Comparison of ENCODE assay signal across 18 mouse cellular contexts in the genomic region with DNA sequence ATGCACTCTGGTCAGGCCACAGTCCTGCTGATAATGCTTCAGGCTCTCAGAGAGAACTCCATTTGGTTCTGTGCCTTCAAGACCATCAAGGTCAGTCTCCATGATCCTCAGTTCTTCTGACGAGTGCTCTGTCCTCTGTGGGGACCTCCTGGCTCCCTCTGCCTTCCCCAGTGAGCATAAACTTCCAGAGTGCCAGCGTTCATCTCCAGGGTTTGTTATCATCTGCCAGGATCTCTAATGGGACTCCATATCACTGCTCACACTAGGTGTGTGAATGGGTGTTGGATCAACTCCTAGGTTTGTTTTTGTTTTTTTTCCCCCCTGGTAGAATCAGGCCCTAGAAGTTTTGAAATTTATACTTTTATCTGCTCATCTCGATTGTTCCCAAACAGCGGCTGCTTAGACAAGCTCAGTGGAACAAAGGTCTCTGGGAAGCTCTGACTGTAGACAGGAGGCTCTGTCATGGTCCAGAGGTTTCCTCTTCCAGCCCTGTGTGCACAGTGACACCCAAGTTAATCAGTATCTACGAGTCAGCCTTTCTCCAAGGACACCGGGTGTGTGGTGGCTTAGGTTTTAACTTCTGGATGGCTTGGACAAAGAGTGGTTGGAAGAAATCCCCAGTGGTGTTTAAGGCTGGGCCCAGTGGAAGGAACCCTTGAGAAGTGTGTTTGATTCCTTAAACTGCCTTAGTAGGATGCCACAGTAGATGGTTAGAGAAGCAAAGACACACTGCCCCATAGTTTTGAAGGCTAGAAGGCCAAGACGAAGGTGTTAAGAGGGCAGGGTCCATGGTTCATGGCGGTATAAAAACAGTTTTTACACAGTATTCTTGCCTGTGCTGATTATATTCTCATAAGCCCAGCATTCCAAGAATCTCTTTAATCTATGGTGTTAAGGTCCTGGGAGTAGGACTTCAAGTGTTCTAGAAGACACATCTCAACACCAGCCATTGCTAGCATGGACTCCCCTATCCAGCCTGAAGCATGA. TPM values are rescaled to one million over a fixed set of nuclear protein-coding genes. Genes with fewer than 3 reads are reported as not detected.
A peak's percentile ranks its signal among the peaks of the same experiment; 100 is the strongest.
DNase-seq lines count a peak whose midpoint lies in the region; ATAC-seq and TF ChIP-seq lines count a peak whose summit lies in the region.
"Had no signal": no experiment of that assay in that cellular context is flagged by ENCODE, and none has a peak within 500 bp of the region (broad histone marks: within the 10 kb centered on the region; RNA-seq: fewer than 3 reads in every experiment).

No protein-coding gene starts in this region.

- WGBS in kidney, embryonic 16.5 days: 56% methylated on average over 8 of the region's 8 CpGs
- WGBS in liver, embryonic 12.5 days (ENCODE audit: insufficient replicate concordance): 58% methylated on average over 8 of the region's 8 CpGs
- 69% methylated on average over 8 of the region's 8 CpGs for WGBS in stomach, postnatal 0 days
- 85% methylated on average over 8 of the region's 8 CpGs for WGBS in hindbrain, embryonic 10.5 days

- H3K9me3 ChIP-seq in kidney, embryonic 16.5 days (ENCODE audit: low read length): peaks cover 4% of the 10 kb centered on the region; the same call in 1 of the 2 replicates
- H3K9me3 ChIP-seq in liver, embryonic 12.5 days (replicated peaks): no peaks in the 10 kb centered on the region
- H3K9me3 ChIP-seq in stomach, postnatal 0 days (ENCODE audit: control insufficient read depth, low read length): no peaks in the 10 kb centered on the region
- H3K9me3 ChIP-seq in hindbrain, embryonic 10.5 days: peaks cover 19% of the 10 kb centered on the region
- H3K9me3 ChIP-seq: limb, embryonic 10.5 days; lung, embryonic 15.5 days; midbrain, embryonic 15.5 days had no signal

- H3K36me3 ChIP-seq in kidney, embryonic 16.5 days (ENCODE audit: insufficient read depth, low read length): peaks cover 10% of the 10 kb centered on the region; the same call in 1 of the 2 replicates
- no peaks in the 10 kb centered on the region for H3K36me3 ChIP-seq in liver, embryonic 12.5 days
- H3K36me3 ChIP-seq in stomach, postnatal 0 days (ENCODE audit: control insufficient read depth, insufficient read depth, low read length): no peaks in the 10 kb centered on the region
- peaks cover 68% of the 10 kb centered on the region for H3K36me3 ChIP-seq in hindbrain, embryonic 10.5 days
- H3K36me3 ChIP-seq: midbrain, embryonic 15.5 days had no signal

- H3K4me1 ChIP-seq in kidney, embryonic 16.5 days (ENCODE audit: insufficient read depth, low read length): peaks cover 47% of the 10 kb centered on the region
- H3K4me1 ChIP-seq in liver, embryonic 12.5 days: peaks cover 4% of the 10 kb centered on the region; the same call in 1 of the 2 replicates
- H3K4me1 ChIP-seq in stomach, postnatal 0 days (replicated peaks; ENCODE audit: control insufficient read depth, insufficient read depth): no peaks in the 10 kb centered on the region
- H3K4me1 ChIP-seq in hindbrain, embryonic 10.5 days (replicated peaks): peaks cover 33% of the 10 kb centered on the region
- H3K4me1 ChIP-seq: lung, embryonic 15.5 days had no signal

- ATAC-seq in kidney, embryonic 16.5 days (ENCODE audit: low FRiP score, low TSS enrichment): peak; percentile 93
- peak; percentile 80 for ATAC-seq in liver, embryonic 12.5 days
- ATAC-seq in stomach, postnatal 0 days (ENCODE audit: low FRiP score, low TSS enrichment): 0 out of 2 replicates have a peak, but pooled peaks have one; percentile 45
- ATAC-seq: forebrain, embryonic 13.5 days; midbrain, embryonic 15.5 days had no signal

- H3K27me3 ChIP-seq in kidney, embryonic 16.5 days (ENCODE audit: insufficient read depth, low read length): no peaks in the 10 kb centered on the region
- H3K27me3 ChIP-seq in liver, embryonic 12.5 days (replicated peaks): no peaks in the 10 kb centered on the region
- H3K27me3 ChIP-seq in stomach, postnatal 0 days (ENCODE audit: control insufficient read depth, insufficient read depth, low read length): no peaks in the 10 kb centered on the region
- no peaks in the 10 kb centered on the region for H3K27me3 ChIP-seq in hindbrain, embryonic 10.5 days (ENCODE audit: insufficient read depth, poor library complexity, severe bottlenecking)
- H3K27me3 ChIP-seq: forebrain, embryonic 13.5 days; lung, embryonic 15.5 days; midbrain, embryonic 15.5 days had no signal

- H3K4me3 ChIP-seq in kidney, embryonic 16.5 days (ENCODE audit: low read length): no peak overlapping the region
- no peak overlapping the region for H3K4me3 ChIP-seq in liver, embryonic 12.5 days
- no peak overlapping the region for H3K4me3 ChIP-seq in stomach, postnatal 0 days (ENCODE audit: low read depth, low read length)
- H3K4me3 ChIP-seq in hindbrain, embryonic 10.5 days: no peak overlapping the region
- H3K4me3 ChIP-seq: forebrain, embryonic 13.5 days; gastrocnemius, adult 2 months; heart, adult 2 months; limb, embryonic 10.5 days; lung, embryonic 15.5 days; midbrain, embryonic 15.5 days had no signal

- H3K4me2 ChIP-seq in kidney, embryonic 16.5 days (replicated peaks; ENCODE audit: low read depth, low read length): 0 out of 2 replicates have a peak overlapping the region, but pooled peaks have one; percentile 10
- H3K4me2 ChIP-seq in liver, embryonic 12.5 days: no peak overlapping the region
- H3K4me2 ChIP-seq in stomach, postnatal 0 days (replicated peaks; ENCODE audit: low read depth): no peak overlapping the region
- H3K4me2 ChIP-seq: forebrain, embryonic 13.5 days; lung, embryonic 15.5 days; midbrain, embryonic 15.5 days had no signal

- no peak overlapping the region for H3K9ac ChIP-seq in kidney, embryonic 16.5 days (replicated peaks; ENCODE audit: low read length)
- H3K9ac ChIP-seq in liver, embryonic 12.5 days: no peak overlapping the region
- H3K9ac ChIP-seq in stomach, postnatal 0 days (ENCODE audit: low read length): no peak overlapping the region
- H3K9ac ChIP-seq: forebrain, embryonic 13.5 days; lung, embryonic 15.5 days; midbrain, embryonic 15.5 days had no signal

- no peak for TF ChIP-seq CTCF in stomach, postnatal 0 days (IDR thresholded peaks at IDR 0.05; ENCODE audit: low read depth)

- peak overlapping the region; percentile 90 for H3K27ac ChIP-seq in kidney, embryonic 16.5 days (ENCODE audit: low read length)
- H3K27ac ChIP-seq in liver, embryonic 12.5 days: peak overlapping the region; percentile 68
- H3K27ac ChIP-seq in stomach, postnatal 0 days (replicated peaks): no peak overlapping the region
- H3K27ac ChIP-seq in hindbrain, embryonic 10.5 days: no peak overlapping the region
- H3K27ac ChIP-seq: forebrain, embryonic 13.5 days; gastrocnemius, adult 2 months; heart, adult 2 months; limb, embryonic 10.5 days; lung, embryonic 15.5 days; midbrain, embryonic 15.5 days had no signal

- DNase-seq in kidney, adult 11 months: peak; percentile 90
- DNase-seq in stomach, postnatal 0 days (ENCODE audit: low spot score): no peak
- DNase-seq in layer of hippocampus, postnatal 36 days: no peak
- no peak for DNase-seq in hindbrain, embryonic 10.5 days (ENCODE audit: low spot score)
- DNase-seq in cerebellum, adult 11 months: no peak
- DNase-seq: adrenal gland, adult 8-10 months; cerebellum, adult 8-10 months; gastrocnemius, adult 2 months; heart, adult 2 months; heart, postnatal 4 days had no signal

- no peak for TF ChIP-seq EP300 in stomach, postnatal 0 days (optimal IDR thresholded peaks at IDR 0.05)

RNA-seq across cellular contexts. Expression of gene Hunk, which starts 26.6 kb away (rescaled TPM):
- 11.3 and 12.7 TPM in 2 replicates for polyA plus RNA-seq in kidney, embryonic 16.5 days (2015; fragmentation: Nextera tagmentation; extraction: Ambion mirVana)
- polyA plus RNA-seq in liver, embryonic 12.5 days (2016; fragmentation: Nextera tagmentation; extraction: Ambion mirVana): 2.6 and 2.8 TPM in 2 replicates
- polyA plus RNA-seq in stomach, postnatal 0 days (2015; fragmentation: Nextera tagmentation; extraction: Ambion mirVana): 1.8 and 1.9 TPM in 2 replicates
- 10 to 100 TPM; 24.9 to 25.2 TPM for total RNA-seq in layer of hippocampus, postnatal 36 days (2021)
- polyA plus RNA-seq in hindbrain, embryonic 10.5 days (2016; fragmentation: Nextera tagmentation; extraction: Ambion mirVana): 12.7 and 14.4 TPM in 2 replicates
- total RNA-seq: megakaryocyte progenitor cell, adult 5-6 weeks; MEL had no signal

Comparison
In these comparisons a context has a peak if more than half of its experiments do, and no peak if none do; other contexts are left out.
1. H3K27ac ChIP-seq: peak in kidney, embryonic 16.5 days (single experiment) and liver, embryonic 12.5 days (single experiment); none in stomach, postnatal 0 days (single experiment) and hindbrain, embryonic 10.5 days (single experiment).
2. Peak in every context shown above with its lines, with median percentiles within 50 percentile points of each other: ATAC-seq.